Mouse (Mus musculus): Measurements from ENCODE around the gene Mindy2. TPM values are rescaled to one million over a fixed set of nuclear protein-coding genes. Genes with fewer than 3 reads are reported as not detected.

Mindy2 gene
- total RNA-seq, 2 experiments from 2014 or later, result 12.3 to 17.9 TPM

DNA sequence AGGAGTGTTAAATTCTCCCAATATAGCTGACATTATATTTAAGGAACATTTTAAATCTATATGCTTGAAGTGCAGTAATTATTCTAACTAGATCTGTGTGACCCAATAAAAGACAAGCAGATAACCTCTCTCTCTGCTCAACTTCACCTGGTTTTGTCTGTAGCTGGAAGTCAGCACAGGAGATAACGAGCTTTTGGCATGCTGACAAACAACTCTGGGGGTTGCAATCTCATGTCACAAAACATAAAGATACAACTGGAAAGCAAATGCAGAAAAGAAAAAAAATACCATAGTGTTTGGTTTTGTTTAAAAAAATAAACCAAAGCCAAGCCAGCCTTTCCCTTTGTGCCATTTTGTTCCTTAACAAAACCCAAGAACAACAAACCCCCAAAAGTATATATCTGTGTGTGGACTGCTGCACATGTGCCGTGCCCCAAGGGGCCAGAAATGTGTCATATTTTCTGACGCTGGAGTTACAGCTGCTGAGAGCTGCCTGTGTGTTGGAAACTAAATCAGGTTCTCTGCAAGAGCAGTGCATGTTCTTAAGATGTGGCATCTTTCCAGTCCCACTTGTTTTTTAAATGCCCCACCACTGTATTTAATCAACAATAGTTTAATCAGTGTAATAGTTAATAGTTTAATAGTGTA, 45.8 kb downstream of the Mindy2 start:
- intact Hi-C loops (cut with DNase I), result no loop called here
- Histone ChIP-seq H3K27ac (no peak overlapping the region), H3K4me3 (no peak overlapping the region)
- no peak for TF ChIP-seq CTCF (IDR thresholded peaks at IDR 0.05)
- DNase-seq, result no peak

DNA sequence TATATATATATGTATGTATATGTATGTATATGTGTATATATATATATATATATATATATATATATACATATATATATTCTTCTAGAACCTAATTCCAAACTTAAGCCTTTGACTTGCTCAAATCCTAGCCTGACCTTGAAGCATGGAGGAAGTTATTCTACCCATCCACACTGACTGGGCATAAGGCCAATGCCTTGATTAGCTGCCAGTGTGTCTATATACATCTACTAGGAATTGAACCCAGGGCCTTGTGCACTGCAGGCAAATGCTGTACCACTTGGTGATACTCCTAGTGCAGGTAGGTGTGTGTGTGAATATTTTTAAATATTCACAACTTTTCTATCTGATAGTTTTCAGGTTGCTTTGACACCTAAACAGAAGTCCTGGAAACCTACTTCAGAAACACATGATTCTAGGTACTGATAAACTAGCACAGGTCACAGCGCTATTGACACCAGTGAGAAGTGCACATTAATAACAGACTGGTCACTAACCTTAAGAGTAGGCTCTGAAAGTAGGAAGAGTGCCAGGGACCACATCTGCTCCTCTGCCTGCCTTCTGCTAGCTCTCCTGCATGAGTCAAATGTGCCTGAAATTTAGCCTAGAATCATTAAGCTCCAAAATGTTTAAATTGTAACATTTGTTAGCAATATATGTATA, 54.7 kb downstream of the Mindy2 start:
- intact Hi-C loops (cut with DNase I), result no loop called here
- TF ChIP-seq CTCF (IDR thresholded peaks at IDR 0.05), result no peak
- no peak overlapping the region for H3K27ac ChIP-seq
- DNase-seq, result peak; percentile 29
- H3K4me3 ChIP-seq, result no peak overlapping the region

DNA sequence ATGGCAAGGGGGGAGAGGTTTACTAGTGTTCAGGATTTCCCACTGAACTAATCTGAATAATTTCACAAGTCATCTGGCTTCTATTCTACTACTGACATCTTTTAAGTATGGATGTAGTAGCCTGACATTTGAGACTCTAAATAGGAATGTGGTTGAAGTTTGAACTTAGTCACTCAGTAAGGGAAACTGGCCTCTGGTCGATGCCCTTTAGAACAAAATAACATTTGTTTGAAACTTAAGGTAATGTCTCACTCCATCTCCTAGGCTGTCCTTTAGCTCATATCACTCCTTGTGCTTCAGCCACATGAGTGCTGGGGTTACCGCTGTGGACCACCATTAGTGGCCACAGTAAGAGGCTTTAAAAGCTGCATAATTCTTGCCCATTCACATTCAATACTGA, 58.7 kb downstream of the Mindy2 start:
- intact Hi-C loops (cut with DNase I), result no loop called here
- H3K27ac ChIP-seq, result no peak overlapping the region
- no peak for DNase-seq
- no peak overlapping the region for H3K4me3 ChIP-seq
- TF ChIP-seq CTCF (IDR thresholded peaks at IDR 0.05), result no peak

- Histone ChIP-seq H3K27ac (no peak overlapping the region), H3K4me3 (no peak overlapping the region)
- no peak for TF ChIP-seq CTCF (IDR thresholded peaks at IDR 0.05)
- intact Hi-C loops (cut with DNase I), result no loop called here
- no peak for DNase-seq
Observed at GRCm38 (mm10) chr9:70591486-70591885, 65.5 kb downstream of the Mindy2 start.

DNA sequence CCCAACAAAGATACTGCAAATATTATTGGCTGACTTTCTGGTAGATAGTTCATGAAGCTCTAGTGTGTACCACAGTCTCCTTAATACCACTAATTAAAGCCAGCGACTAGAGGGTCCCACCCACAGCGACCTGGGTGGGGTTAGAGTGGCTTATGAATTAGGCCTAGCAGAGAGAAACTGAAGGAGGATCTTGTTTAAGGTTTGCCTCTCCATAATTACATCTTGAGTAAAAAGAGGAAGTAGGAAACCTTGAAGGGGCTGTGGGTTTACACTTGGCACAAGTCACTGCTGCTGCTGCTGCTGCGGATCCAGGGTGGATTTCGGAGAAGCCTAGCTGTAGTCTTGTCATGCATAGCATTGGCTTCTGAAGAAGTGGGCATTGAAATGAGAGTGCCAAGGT, 66.2 kb downstream of the Mindy2 start:
- intact Hi-C loops (cut with DNase I), result no loop called here
- no peak overlapping the region for H3K4me3 ChIP-seq

GRCm38 (mm10) chr9:70587171-70587570, 69.8 kb downstream of the Mindy2 start:
- H3K4me3 ChIP-seq, result no peak overlapping the region
- TF ChIP-seq CTCF (IDR thresholded peaks at IDR 0.05), result no peak
- DNase-seq, result no peak
- no peak overlapping the region for H3K27ac ChIP-seq
- intact Hi-C loops (cut with DNase I), result no loop called here

More for the DNA sequence above, 66.2 kb downstream of the Mindy2 start:
- no peak for TF ChIP-seq CTCF (IDR thresholded peaks at IDR 0.05)
- no peak overlapping the region for H3K27ac ChIP-seq
- no peak for DNase-seq

- H3K27ac ChIP-seq, result no peak overlapping the region
- no peak for TF ChIP-seq CTCF (IDR thresholded peaks at IDR 0.05)
- H3K4me3 ChIP-seq, result no peak overlapping the region
- no peak for DNase-seq
- intact Hi-C loops (cut with DNase I), result no loop called here
Observed at GRCm38 (mm10) chr9:70585172-70585571, 71.8 kb downstream of the Mindy2 start.

DNA sequence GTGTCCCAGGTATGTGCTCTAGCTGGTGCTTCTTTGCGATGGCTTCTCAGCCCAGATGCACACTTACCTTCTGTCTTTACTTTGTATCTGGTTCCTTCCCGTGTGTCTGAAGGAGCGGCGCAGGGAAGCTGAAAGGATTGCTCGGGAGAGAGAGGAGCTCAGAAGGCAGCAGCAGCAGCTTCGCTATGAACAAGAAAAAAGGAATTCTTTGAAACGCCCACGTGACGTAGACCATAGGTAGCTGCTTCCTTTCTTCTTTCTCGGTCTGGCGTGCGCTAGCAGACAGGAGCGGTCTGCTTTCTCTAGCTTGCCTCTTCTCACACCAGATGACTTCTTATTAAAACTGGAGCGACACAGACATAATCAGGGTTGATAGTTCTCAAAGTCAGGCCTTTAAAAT, 72.3 kb downstream of the Mindy2 start:
- Histone ChIP-seq H3K4me3 (no peak overlapping the region), H3K27ac (no peak overlapping the region)
- intact Hi-C loops (cut with DNase I), result no loop called here
- no peak for DNase-seq
- no peak for TF ChIP-seq CTCF (IDR thresholded peaks at IDR 0.05)

DNA sequence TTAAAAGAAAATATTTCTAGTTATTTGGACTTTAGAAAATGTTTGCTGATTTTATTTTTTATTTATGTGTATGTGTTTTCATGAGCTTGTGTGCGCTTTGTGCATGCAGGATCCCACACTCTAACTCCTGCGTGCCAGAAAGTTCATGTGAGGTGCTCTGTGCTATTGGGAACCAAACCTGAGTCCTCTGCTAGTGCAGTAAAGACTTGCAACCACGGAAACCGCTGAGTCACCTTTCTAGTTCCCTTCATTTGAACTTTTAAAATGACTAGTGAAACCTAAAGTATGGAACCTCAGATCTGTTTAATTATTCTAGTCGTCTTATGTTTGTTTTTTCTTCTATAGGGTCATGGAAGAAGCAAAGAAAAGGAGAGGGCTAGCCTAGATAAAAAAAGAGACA, 76.0 kb downstream of the Mindy2 start:
- no peak for TF ChIP-seq CTCF (IDR thresholded peaks at IDR 0.05)
- Histone ChIP-seq H3K4me3 (no peak overlapping the region), H3K27ac (no peak overlapping the region)
- DNase-seq, result no peak
- intact Hi-C loops (cut with DNase I), result no loop called here

- no peak overlapping the region for H3K27ac ChIP-seq
- no peak overlapping the region for H3K4me3 ChIP-seq
- intact Hi-C loops (cut with DNase I), result no loop called here
- DNase-seq, result no peak
- no peak for TF ChIP-seq CTCF (IDR thresholded peaks at IDR 0.05)
Observed at GRCm38 (mm10) chr9:70578123-70578522, 78.9 kb downstream of the Mindy2 start.

DNA sequence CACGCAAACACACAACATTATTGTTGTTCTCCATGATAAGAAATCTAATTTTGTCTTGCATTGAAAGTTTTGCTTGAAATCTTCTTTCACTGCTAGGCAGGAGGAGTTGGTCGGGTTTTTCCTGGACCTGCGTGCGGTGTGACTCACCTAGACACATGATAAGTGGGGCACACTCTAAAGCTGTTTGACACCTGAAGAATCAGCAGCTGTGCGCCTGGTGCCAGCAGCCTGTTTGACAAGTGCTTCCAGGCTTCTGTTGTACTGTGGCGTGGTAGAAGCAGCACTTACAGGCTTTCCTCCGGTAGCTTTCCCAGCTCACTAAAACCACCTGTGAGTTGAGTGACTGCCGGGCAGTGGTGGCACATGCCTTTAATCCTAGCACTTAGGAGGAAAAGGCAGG, 86.6 kb downstream of the Mindy2 start:
- no peak overlapping the region for H3K4me3 ChIP-seq
- DNase-seq, result no peak
- intact Hi-C loops (cut with DNase I), result no loop called here
- no peak overlapping the region for H3K27ac ChIP-seq
- no peak for TF ChIP-seq CTCF (IDR thresholded peaks at IDR 0.05)

- DNase-seq, result no peak
- Histone ChIP-seq H3K4me3 (no peak overlapping the region), H3K27ac (no peak overlapping the region)
- intact Hi-C loops (cut with DNase I), result loop anchor here (5.0 kb wide), 2 partner anchors 135 to 155 kb away; no protein-coding TSS in a partner anchor
- TF ChIP-seq CTCF (IDR thresholded peaks at IDR 0.05), result no peak
Observed at GRCm38 (mm10) chr9:70567651-70568050, 89.3 kb downstream of the Mindy2 start.

- DNase-seq, result no peak
- Histone ChIP-seq H3K27ac (no peak overlapping the region), H3K4me3 (no peak overlapping the region)
- intact Hi-C loops (cut with DNase I), result no loop called here
- TF ChIP-seq CTCF (IDR thresholded peaks at IDR 0.05), result no peak
Observed at GRCm38 (mm10) chr9:70562825-70563224, 94.1 kb downstream of the Mindy2 start.

- intact Hi-C loops (cut with DNase I), result no loop called here
- DNase-seq, result no peak
- H3K4me3 ChIP-seq, result no peak overlapping the region
- no peak overlapping the region for H3K27ac ChIP-seq
- TF ChIP-seq CTCF (IDR thresholded peaks at IDR 0.05), result no peak
Observed at GRCm38 (mm10) chr9:70556796-70557195, 100.2 kb downstream of the Mindy2 start.

Measured in gastrocnemius, adult 2 months (tissue).